Mouse (Mus musculus) left cerebral cortex, postnatal 25 days (tissue): ENCODE data around the gene Vps26c. TPM values are rescaled to one million over a fixed set of nuclear protein-coding genes. Genes with fewer than 3 reads are reported as not detected.

Source experiments
- DNase-seq, 2 experiments: peaks; one replicate each; pipeline ENCODE4 v3.0.0; 2022; ENCODE audit warnings: low spot score in 2 of 2, mixed read lengths in 1 of 2
- intact Hi-C: fragments of 180-260 bp; cut with DNase I; formaldehyde crosslinking; loops from one replicate; pipeline ENCODE4 v1.15.1; 2025
- total RNA-seq, 2 experiments: library from RNA; stranded (reverse); gene quantifications; 2 replicates each; pipeline ENCODE4 v1.2.3; 2021

Vps26c gene
- total RNA-seq, 2 experiments from 2014 or later, result 29.4 to 33.7 TPM

DNA sequence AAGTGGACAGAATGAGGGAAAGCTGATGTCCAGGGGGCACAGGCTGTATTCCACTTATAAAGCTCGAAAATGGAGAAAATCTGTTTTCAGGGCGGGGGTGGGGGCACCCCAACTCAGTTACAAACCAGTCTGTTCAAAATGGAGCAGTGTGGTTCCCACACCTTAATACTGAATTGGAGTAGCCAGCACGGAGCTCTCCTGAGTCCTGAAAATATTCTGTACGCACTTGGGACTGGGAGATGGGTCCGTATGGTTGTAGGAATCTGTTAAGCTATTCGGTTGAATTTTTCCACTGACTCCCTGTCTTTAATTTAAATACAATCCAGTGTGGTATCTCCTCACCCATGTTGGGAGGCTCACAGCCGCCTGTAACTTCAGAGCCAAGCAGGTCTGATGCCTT lies 28.7 kb upstream of the Vps26c start:
- DNase-seq, result no peak
- intact Hi-C loops, result no loop called here

GRCm38 (mm10) chr16:94551934-94552333 lies 25.3 kb upstream of the Vps26c start:
- intact Hi-C loops, result no loop called here
- no peak for DNase-seq

DNA sequence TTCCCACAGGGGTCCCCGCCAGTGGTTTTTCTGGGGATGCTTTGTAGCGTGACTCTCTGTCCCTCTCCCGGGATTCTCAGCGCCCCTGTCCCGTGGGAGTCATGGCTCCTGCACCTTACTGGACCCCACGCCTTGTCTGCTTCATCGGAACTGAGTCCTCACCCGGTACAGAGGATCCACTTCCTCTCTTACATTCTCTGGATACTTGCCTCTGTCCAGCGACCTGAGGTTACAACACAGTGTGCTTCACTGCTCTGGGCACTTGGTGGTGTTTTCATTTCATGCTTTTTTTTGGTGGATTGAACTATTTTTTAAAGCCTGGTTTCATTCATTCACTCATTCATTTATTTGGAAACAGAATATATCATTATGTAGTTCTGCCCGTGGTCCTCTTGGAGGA lies 23.2 kb upstream of the Vps26c start:
- intact Hi-C loops, result no loop called here

GRCm38 (mm10) chr16:94545781-94546562 lies 19.3 kb upstream of the Vps26c start:
- intact Hi-C loops, result no loop called here
- no peak for DNase-seq

More for the DNA sequence above, 23.2 kb upstream of the Vps26c start:
- DNase-seq, result no peak

DNA sequence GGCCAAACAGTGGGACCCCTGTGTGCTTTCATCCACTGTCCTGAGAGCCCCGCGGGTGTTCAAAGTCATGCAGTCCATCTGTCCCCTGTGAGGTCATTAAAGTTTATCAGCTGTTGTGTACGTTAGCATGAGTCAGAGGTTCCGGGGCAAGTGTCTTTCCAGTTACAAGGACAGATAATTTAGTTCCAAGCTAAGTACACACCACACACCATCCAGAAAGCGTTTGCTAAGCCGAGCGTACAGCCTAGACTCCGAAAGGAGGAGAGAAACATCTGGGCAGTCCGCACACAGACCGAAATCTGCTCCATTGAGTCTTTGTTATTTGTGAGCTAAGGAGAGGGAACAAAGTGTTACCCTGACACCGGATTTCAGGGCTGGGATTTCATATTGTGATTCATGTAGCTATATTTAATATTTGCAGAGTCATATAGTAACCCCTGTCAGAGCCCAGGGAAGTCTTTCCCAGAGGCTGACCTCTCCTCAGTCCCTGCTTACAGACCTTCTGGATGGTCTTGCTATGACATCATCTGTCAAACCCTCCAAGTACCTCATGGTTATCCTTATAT lies 18.0 kb upstream of the Vps26c start:
- no peak for DNase-seq
- intact Hi-C loops, result no loop called here

DNA sequence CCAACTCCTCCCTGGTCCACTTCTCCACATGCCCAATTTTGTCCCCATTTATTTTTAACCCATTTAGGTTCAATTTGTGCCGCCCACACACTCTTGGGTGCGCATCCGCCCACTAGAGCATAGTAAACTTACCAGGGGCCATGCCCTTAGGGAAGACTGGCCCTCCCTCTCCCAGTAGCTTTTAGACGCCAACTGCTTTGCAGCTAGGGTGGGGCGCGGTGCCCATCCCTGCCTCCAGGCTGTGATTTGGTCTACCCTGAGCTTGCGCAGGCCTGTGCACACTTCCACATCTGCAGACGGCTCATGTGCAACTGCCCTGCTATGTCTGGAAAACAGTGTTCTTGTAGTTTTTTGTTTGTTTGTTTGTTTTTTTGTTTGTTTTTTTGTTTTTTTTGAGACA lies 16.3 kb upstream of the Vps26c start:
- intact Hi-C loops, result no loop called here
- no peak for DNase-seq

GRCm38 (mm10) chr16:94540140-94540539 lies 13.5 kb upstream of the Vps26c start:
- intact Hi-C loops, result no loop called here
- DNase-seq, result peak in 1 of 2 experiments; percentile 61

DNA sequence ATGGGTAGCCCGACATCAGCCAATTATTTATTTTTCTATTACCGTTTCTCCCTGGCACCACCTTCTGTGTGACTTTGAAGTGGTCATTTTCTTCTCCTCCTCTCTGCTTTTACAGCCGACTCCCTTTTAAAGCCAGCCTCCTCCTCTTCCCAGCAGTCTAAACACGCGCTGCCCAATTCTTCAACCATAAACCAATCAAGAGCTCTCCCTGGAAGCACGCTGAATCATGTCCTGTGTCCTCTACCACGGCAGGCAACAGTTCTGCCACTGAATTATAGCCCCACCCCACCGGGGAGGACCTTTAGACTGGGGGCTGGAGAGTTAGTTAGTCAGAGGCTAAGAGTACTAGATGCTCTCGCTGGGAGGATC lies 10.5 kb upstream of the Vps26c start:
- intact Hi-C loops, result no loop called here
- DNase-seq, result no peak

DNA sequence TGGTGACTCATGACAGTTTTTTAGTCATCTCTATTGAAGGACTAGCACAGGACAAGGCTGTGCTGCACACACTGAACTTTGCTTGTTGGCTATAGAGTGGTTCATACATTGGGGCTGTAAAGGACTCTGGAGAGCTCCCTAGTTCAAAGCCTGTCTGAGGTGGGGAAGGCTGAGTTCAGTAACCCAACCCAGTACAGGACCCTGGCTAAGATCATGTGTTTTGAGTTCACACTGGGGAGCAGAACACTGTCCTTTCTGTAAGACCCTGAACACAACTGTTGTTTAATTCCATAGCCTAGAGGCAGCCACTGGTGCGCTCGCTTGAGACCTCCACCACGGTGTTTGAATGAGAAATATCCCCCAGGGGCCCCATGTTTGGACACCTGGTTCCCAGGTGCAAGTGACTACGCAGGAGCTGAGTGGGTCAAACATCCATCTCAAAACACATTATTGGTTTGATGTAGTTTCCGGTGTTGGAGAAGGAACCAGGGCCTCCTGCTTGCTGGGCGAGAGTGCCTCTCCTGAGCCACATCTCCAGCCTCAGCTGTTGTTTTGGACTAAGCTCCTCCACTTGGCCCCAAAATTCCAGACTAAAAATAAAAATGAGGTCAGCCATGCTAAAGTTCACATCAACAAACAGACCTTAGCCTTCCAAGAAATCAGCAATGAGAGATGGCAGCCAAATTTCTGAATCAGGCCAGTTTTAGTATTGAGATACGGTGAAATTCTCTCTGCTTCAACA lies 10.0 kb upstream of the Vps26c start:
- no peak for DNase-seq
- intact Hi-C loops, result no loop called here

GRCm38 (mm10) chr16:94535716-94536115 lies 9.1 kb upstream of the Vps26c start:
- no peak for DNase-seq
- intact Hi-C loops, result no loop called here

- intact Hi-C loops, result no loop called here
- no peak for DNase-seq
These were observed 7.0 kb upstream of the Vps26c start for GRCm38 (mm10) chr16:94533679-94534078.

- intact Hi-C loops, result no loop called here
- DNase-seq, result no peak
These were observed 4.6 kb upstream of the Vps26c start for GRCm38 (mm10) chr16:94531268-94531667.

- intact Hi-C loops, result loop anchor here (5.0 kb wide), 3 partner anchors 90 to 195 kb away; no protein-coding TSS in a partner anchor
These were observed 916 bp upstream of the Vps26c start for GRCm38 (mm10) chr16:94527546-94527945.

GRCm38 (mm10) chr16:94527152-94527534 lies 513 bp upstream of the Vps26c start:
- DNase-seq, result peak in 1 of 2 experiments; percentile 4
- intact Hi-C loops, result loop anchor here (5.0 kb wide), 3 partner anchors 90 to 195 kb away; no protein-coding TSS in a partner anchor

More at GRCm38 (mm10) chr16:94527546-94527945, 916 bp upstream of the Vps26c start:
- DNase-seq, result no peak

DNA sequence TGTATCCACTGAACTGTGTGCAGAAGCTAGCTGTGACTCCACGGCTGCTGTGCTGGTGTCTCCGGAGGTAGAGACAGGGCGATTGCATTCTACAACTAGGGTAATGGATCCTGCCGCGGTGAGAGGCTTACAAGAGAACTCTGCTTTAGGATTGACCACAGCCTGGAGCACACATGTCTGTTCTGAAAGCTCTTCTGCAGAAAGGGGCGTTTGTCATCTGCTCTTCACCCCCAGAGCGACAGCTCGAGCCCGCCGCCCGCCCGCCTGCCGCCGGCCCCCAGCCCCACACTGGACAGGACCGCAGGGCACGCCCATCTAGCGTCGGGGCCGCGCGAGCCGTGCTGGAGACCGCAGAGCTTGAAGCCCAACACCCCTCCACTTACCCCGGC lies 681 bp downstream of the Vps26c start:
- intact Hi-C loops, result loop anchor here (1.0 to 5.0 kb wide), 6 partner anchors 43 to 196 kb away; partner anchors contain the start of gene Ttc3
- peak in 1 of 2 experiments; percentile 52 for DNase-seq

GRCm38 (mm10) chr16:94524691-94525090 lies 1.9 kb downstream of the Vps26c start:
- no peak for DNase-seq
- intact Hi-C loops, result loop anchor here (5.0 kb wide), 3 partner anchors 93 to 198 kb away; no protein-coding TSS in a partner anchor

DNA sequence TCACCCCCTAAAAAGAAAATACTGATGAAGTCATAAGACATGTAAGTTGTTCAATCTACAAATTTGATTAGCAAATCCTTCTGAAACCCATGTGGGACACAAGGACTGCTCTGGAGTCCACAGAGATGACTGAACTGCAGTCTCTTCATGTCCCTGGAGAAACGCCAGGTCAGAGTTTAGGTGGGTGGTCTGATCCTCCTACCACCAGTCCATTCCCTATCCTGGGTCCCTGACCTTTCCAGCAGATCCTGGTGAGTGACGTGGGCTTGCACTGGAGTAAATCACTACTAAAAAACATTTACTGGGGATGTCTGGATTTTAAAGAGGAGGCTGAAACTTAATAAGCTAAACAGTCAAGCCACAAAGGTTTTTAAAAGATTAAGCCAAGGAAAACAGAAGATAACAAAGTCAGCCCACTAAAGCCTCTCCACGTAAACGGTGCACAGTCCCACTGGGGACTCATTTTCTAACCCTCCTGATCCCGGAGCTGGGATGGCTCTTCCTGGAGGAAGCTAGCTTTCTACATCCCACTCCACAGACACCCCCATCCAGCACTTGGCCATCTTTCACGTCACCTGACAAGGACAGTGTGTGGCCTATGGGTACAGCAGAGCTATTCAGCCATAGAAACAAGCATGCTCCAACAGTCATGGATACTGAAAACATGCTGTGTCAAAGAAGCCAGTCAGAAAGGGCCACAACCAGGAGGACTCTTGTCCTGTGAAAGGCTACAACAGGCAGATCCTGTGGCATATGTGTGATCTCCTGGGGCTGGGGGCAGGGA lies 2.8 kb downstream of the Vps26c start:
- no peak for DNase-seq

GRCm38 (mm10) chr16:94519028-94519427 lies 7.6 kb downstream of the Vps26c start:
- DNase-seq, result no peak
- intact Hi-C loops, result no loop called here

More for the DNA sequence above, 2.8 kb downstream of the Vps26c start:
- intact Hi-C loops, result no loop called here

- DNase-seq, result no peak
- intact Hi-C loops, result no loop called here
These were observed 9.0 kb downstream of the Vps26c start for GRCm38 (mm10) chr16:94517606-94518005.

GRCm38 (mm10) chr16:94509983-94510382 lies 16.6 kb downstream of the Vps26c start:
- intact Hi-C loops, result no loop called here
- DNase-seq, result no peak
